Mouse (Mus musculus): ENCODE results near the gene Adam11.

Gene Adam11

DNA sequence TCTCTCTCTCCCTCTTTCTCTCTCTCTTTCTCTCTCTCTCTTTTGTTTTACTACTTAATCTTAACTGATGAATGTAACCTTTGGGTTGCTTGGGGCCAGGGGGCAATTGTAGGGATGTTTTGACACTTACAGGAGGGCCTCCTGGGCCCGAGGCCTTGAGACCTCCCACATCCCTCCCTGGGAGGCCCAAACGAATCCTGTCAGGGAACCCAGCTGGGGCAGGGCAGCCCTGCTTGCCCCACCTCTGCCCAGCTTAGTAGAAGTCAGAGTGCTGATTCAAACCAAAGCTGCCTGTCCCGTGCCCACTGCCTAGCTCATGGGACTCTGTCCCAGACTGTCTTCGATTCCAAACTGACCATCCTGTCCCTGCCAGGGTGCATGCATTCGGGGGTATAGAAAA, 17.4 kb downstream of the Adam11 start:
- Histone ChIP-seq H3K36me3 (ENCODE audit: insufficient read depth, low read length) (no peaks in the 10 kb centered on the region), H3K4me3 (replicated peaks; ENCODE audit: low read length) (no peak overlapping the region), H3K27me3 (ENCODE audit: insufficient read depth, low read length) (peaks cover 50% of the 10 kb centered on the region), H3K9me3 (ENCODE audit: low read length) (peaks cover 11% of the 10 kb centered on the region), H3K4me1 (replicated peaks; ENCODE audit: low read depth, low read length) (peaks cover 60% of the 10 kb centered on the region)
- no peak for TF ChIP-seq POU5F1 (IDR thresholded peaks at IDR 0.05; ENCODE audit: borderline replicate concordance, low read length)

DNA sequence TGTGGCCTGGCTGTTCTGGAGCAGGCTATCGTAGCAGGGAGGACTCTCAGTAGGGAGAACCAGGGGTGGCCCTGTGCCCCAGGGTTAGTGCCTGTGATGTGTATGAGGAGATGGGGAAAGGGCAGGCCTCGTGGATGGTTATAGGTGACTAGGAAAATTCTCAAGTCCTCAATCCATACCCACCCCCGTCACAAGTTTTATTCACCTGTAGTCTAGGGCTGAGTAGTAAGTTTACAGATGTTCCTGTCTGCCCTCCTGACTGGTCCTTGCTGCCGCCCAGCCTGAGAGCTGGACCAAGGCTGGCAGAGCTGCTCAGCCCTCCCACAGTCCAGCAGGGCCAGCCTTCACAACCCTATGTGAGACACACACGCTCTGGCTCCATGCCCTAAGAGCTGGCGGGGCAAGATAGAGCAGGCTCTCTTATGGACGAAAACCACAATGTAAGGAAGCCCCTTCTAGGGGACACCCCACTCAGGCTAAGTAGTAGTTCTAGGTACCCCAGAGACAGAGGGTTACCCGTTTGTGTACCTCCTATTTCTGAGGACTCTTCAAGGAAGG, 17.9 kb downstream of the Adam11 start:
- H3K27me3 ChIP-seq (ENCODE audit: insufficient read depth, low read length), result peaks cover 49% of the 10 kb centered on the region
- no peak overlapping the region for H3K4me3 ChIP-seq (replicated peaks; ENCODE audit: low read length)
- no peaks in the 10 kb centered on the region for H3K36me3 ChIP-seq (ENCODE audit: insufficient read depth, low read length)
- TF ChIP-seq POU5F1 (IDR thresholded peaks at IDR 0.05; ENCODE audit: borderline replicate concordance, low read length) (no peak), CTCF (conservative IDR thresholded peaks at IDR 0.05; ENCODE audit: low read length) (no peak), NANOG (IDR thresholded peaks at IDR 0.05; ENCODE audit: borderline replicate concordance, low read length) (no peak)
- H3K4me1 ChIP-seq (replicated peaks; ENCODE audit: low read depth, low read length), result peaks cover 66% of the 10 kb centered on the region
- H3K9me3 ChIP-seq (ENCODE audit: low read length), result peaks cover 11% of the 10 kb centered on the region

DNA sequence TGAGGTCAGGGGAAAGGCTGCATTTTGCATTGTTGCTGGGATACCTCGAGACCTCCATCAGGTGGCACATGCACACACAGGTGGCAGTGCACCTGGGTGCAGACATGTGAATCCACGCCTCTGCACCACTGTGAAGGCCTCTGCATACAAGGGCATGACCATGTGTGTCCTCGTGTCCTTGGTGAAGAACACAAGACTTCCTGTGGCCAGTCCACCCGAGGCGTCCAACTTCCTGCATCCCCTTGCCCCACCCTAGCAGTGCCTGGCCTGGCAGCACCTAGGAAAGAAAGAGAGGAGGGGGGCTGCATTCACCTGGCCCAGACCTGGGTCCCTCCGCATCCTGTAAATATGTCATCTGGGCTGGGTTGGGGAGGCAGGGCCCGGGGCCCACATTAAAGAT, 18.6 kb downstream of the Adam11 start:
- H3K4me3 ChIP-seq (replicated peaks; ENCODE audit: low read length), result no peak overlapping the region
- peaks cover 67% of the 10 kb centered on the region for H3K4me1 ChIP-seq (replicated peaks; ENCODE audit: low read depth, low read length)
- H3K27me3 ChIP-seq (ENCODE audit: insufficient read depth, low read length), result peaks cover 47% of the 10 kb centered on the region
- no peaks in the 10 kb centered on the region for H3K36me3 ChIP-seq (ENCODE audit: insufficient read depth, low read length)
- peaks cover 11% of the 10 kb centered on the region for H3K9me3 ChIP-seq (ENCODE audit: low read length)
- no peak for TF ChIP-seq POU5F1 (IDR thresholded peaks at IDR 0.05; ENCODE audit: borderline replicate concordance, low read length)
- TF ChIP-seq NANOG (IDR thresholded peaks at IDR 0.05; ENCODE audit: borderline replicate concordance, low read length), result no peak
- no peak for TF ChIP-seq CTCF (conservative IDR thresholded peaks at IDR 0.05; ENCODE audit: low read length)

- no peak overlapping the region for H3K4me3 ChIP-seq (replicated peaks; ENCODE audit: low read length)
- peaks cover 66% of the 10 kb centered on the region for H3K4me1 ChIP-seq (replicated peaks; ENCODE audit: low read depth, low read length)
- peaks cover 47% of the 10 kb centered on the region for H3K27me3 ChIP-seq (ENCODE audit: insufficient read depth, low read length)
- TF ChIP-seq NANOG (IDR thresholded peaks at IDR 0.05; ENCODE audit: borderline replicate concordance, low read length) (no peak), POU5F1 (IDR thresholded peaks at IDR 0.05; ENCODE audit: borderline replicate concordance, low read length) (no peak), CTCF (conservative IDR thresholded peaks at IDR 0.05; ENCODE audit: low read length) (no peak)
- H3K36me3 ChIP-seq (ENCODE audit: insufficient read depth, low read length), result no peaks in the 10 kb centered on the region
- peaks cover 11% of the 10 kb centered on the region for H3K9me3 ChIP-seq (ENCODE audit: low read length)
These were observed 19.2 kb downstream of the Adam11 start for GRCm38 (mm10) chr11:102780271-102780985.

GRCm38 (mm10) chr11:102780986-102781351, 19.7 kb downstream of the Adam11 start:
- Histone ChIP-seq H3K27me3 (ENCODE audit: insufficient read depth, low read length) (peaks cover 42% of the 10 kb centered on the region), H3K4me1 (replicated peaks; ENCODE audit: low read depth, low read length) (peaks cover 61% of the 10 kb centered on the region), H3K4me3 (replicated peaks; ENCODE audit: low read length) (no peak overlapping the region), H3K36me3 (ENCODE audit: insufficient read depth, low read length) (no peaks in the 10 kb centered on the region), H3K9me3 (ENCODE audit: low read length) (peaks cover 11% of the 10 kb centered on the region)
- TF ChIP-seq POU5F1 (IDR thresholded peaks at IDR 0.05; ENCODE audit: borderline replicate concordance, low read length) (no peak), NANOG (IDR thresholded peaks at IDR 0.05; ENCODE audit: borderline replicate concordance, low read length) (no peak), CTCF (conservative IDR thresholded peaks at IDR 0.05; ENCODE audit: low read length) (no peak)

DNA sequence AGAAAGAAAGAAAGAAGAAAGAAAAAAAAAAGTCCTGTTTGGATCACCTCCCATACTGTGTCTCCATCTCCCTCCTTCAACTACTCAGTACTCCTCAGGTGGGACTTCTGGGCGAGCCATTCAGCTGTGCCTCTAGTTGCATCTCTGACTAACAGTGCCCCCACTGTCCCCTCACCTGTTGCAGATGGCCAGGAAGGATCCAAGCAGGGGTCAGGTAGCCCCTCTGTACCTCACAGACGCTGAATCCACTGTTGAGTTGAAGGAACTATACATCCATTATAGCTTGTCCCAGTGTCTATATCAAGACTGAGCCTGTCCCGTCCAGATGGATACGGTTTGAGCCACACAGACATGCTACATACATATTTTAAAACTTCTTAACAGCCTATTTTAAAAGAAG, 20.3 kb downstream of the Adam11 start:
- Histone ChIP-seq H3K36me3 (ENCODE audit: insufficient read depth, low read length) (no peaks in the 10 kb centered on the region), H3K9me3 (ENCODE audit: low read length) (peaks cover 10% of the 10 kb centered on the region), H3K27me3 (ENCODE audit: insufficient read depth, low read length) (peaks cover 40% of the 10 kb centered on the region), H3K4me3 (replicated peaks; ENCODE audit: low read length) (no peak overlapping the region), H3K4me1 (replicated peaks; ENCODE audit: low read depth, low read length) (peaks cover 57% of the 10 kb centered on the region)
- TF ChIP-seq POU5F1 (IDR thresholded peaks at IDR 0.05; ENCODE audit: borderline replicate concordance, low read length) (no peak), NANOG (IDR thresholded peaks at IDR 0.05; ENCODE audit: borderline replicate concordance, low read length) (no peak), CTCF (conservative IDR thresholded peaks at IDR 0.05; ENCODE audit: low read length) (no peak)

DNA sequence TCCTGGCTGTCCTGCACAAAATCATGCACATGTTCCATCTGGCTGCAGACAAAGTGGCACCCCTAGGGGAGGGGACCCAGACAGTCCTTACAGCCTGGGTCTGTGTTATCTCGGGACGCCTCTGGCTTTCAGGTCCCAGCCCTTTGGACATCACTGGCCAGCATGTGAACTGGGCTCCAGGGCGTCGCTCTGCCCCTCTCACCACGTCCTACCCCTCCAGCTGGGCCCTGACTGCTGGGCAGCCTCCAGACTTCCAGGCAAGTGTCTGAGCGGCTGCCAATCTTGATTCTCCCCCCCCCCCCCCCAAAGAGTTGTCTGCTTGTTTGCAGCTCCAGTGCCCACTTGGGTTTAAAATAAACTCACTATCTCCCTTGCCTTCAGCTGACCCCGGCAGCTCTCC, 22.2 kb downstream of the Adam11 start:
- TF ChIP-seq CTCF (conservative IDR thresholded peaks at IDR 0.05; ENCODE audit: low read length), result no peak
- no peak for TF ChIP-seq NANOG (IDR thresholded peaks at IDR 0.05; ENCODE audit: borderline replicate concordance, low read length)

DNA sequence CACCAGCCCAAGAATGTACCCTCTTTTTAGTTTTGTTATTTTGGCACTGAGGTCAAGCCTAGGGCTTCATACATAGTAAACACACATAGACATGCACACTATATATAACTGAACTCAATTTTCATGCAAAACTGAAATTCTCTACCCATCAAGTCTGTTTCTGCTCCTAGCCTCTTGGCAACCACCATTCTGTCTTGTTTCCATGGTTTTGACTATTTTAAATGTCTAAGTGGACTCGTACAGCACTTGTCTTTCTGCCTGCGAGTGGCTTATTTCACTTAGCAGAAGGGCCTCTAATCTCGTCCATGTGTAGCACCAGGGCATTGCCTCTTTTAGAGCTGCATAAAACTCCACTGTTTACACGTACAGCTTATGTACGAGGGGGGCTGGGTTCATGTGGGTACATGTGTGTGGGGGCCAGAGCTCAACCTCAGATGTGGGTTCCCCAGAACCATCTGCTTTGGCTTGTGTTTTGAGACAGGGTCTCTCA, 26.5 kb downstream of the Adam11 start:
- Histone ChIP-seq H3K4me1 (replicated peaks; ENCODE audit: low read depth, low read length) (peaks cover 21% of the 10 kb centered on the region), H3K9me3 (ENCODE audit: low read length) (no peaks in the 10 kb centered on the region), H3K36me3 (ENCODE audit: insufficient read depth, low read length) (no peaks in the 10 kb centered on the region), H3K27me3 (ENCODE audit: insufficient read depth, low read length) (peaks cover 11% of the 10 kb centered on the region; the same call in 1 of the 2 replicates), H3K4me3 (replicated peaks; ENCODE audit: low read length) (no peak overlapping the region)
- TF ChIP-seq CTCF (conservative IDR thresholded peaks at IDR 0.05; ENCODE audit: low read length) (no peak), NANOG (IDR thresholded peaks at IDR 0.05; ENCODE audit: borderline replicate concordance, low read length) (no peak), POU5F1 (IDR thresholded peaks at IDR 0.05; ENCODE audit: borderline replicate concordance, low read length) (no peak)

More for the DNA sequence above, 22.2 kb downstream of the Adam11 start:
- H3K4me3 ChIP-seq (replicated peaks; ENCODE audit: low read length), result no peak overlapping the region
- H3K27me3 ChIP-seq (ENCODE audit: insufficient read depth, low read length), result peaks cover 29% of the 10 kb centered on the region
- H3K9me3 ChIP-seq (ENCODE audit: low read length), result no peaks in the 10 kb centered on the region
- peaks cover 47% of the 10 kb centered on the region for H3K4me1 ChIP-seq (replicated peaks; ENCODE audit: low read depth, low read length)
- no peaks in the 10 kb centered on the region for H3K36me3 ChIP-seq (ENCODE audit: insufficient read depth, low read length)

All from E14TG2a.4 (cell line).